Mouse (Mus musculus): ENCODE data around the gene Snai3. TPM values are rescaled to one million over a fixed set of nuclear protein-coding genes. Genes with fewer than 3 reads are reported as not detected.

Gene Snai3
- polyA plus RNA-seq, 1 experiment from 2014 or later, result 0.34 TPM

GRCm38 (mm10) chr8:122463651-122464640, 3.4 kb upstream of the Snai3 start:
- 53% methylated on average over 12 of the region's 12 CpGs for WGBS
- H3K27ac ChIP-seq (replicated peaks; ENCODE audit: low read depth, low read length), result no peak overlapping the region

GRCm38 (mm10) chr8:122462510-122462909, 2.0 kb upstream of the Snai3 start:
- H3K4me1 ChIP-seq (ENCODE audit: control insufficient read depth, insufficient read depth, low read length), result peaks cover 8% of the 10 kb centered on the region

More at GRCm38 (mm10) chr8:122463651-122464640, 3.4 kb upstream of the Snai3 start:
- Histone ChIP-seq H3K4me2 (ENCODE audit: low read depth, low read length) (no peak overlapping the region), H3K4me1 (ENCODE audit: control insufficient read depth, insufficient read depth, low read length) (peaks cover 8% of the 10 kb centered on the region), H3K27me3 (ENCODE audit: control insufficient read depth, insufficient read depth, low read length) (peaks cover 19% of the 10 kb centered on the region), H3K9ac (replicated peaks; ENCODE audit: low read length) (no peak overlapping the region), H3K4me3 (ENCODE audit: low read depth, low read length) (no peak overlapping the region), H3K9me3 (replicated peaks; ENCODE audit: control insufficient read depth, low read length) (no peaks in the 10 kb centered on the region), H3K36me3 (replicated peaks; ENCODE audit: control insufficient read depth, insufficient read depth, low read depth, low read length) (no peaks in the 10 kb centered on the region; the same call in 1 of the 2 replicates)
- ATAC-seq (replicated peaks; ENCODE audit: insufficient number of reproducible peaks, low FRiP score, low TSS enrichment, low read depth) (no peak), DNase-seq (ENCODE audit: low spot score) (no peak)

GRCm38 (mm10) chr8:122461473-122462148, 1.1 kb upstream of the Snai3 start:
- peaks cover 8% of the 10 kb centered on the region for H3K4me1 ChIP-seq (ENCODE audit: control insufficient read depth, insufficient read depth, low read length)
- no peak for ATAC-seq (replicated peaks; ENCODE audit: insufficient number of reproducible peaks, low FRiP score, low TSS enrichment, low read depth)

More at GRCm38 (mm10) chr8:122462510-122462909, 2.0 kb upstream of the Snai3 start:
- Histone ChIP-seq H3K4me3 (ENCODE audit: low read depth, low read length) (no peak overlapping the region), H3K9ac (replicated peaks; ENCODE audit: low read length) (no peak overlapping the region), H3K27ac (replicated peaks; ENCODE audit: low read depth, low read length) (no peak overlapping the region), H3K4me2 (ENCODE audit: low read depth, low read length) (no peak overlapping the region), H3K36me3 (replicated peaks; ENCODE audit: control insufficient read depth, insufficient read depth, low read depth, low read length) (no peaks in the 10 kb centered on the region), H3K9me3 (replicated peaks; ENCODE audit: control insufficient read depth, low read length) (no peaks in the 10 kb centered on the region), H3K27me3 (ENCODE audit: control insufficient read depth, insufficient read depth, low read length) (peaks cover 19% of the 10 kb centered on the region)
- no peak for DNase-seq (ENCODE audit: low spot score)
- ATAC-seq (replicated peaks; ENCODE audit: insufficient number of reproducible peaks, low FRiP score, low TSS enrichment, low read depth), result no peak
- WGBS, result 74% methylated on average over 8 of the region's 8 CpGs

DNA sequence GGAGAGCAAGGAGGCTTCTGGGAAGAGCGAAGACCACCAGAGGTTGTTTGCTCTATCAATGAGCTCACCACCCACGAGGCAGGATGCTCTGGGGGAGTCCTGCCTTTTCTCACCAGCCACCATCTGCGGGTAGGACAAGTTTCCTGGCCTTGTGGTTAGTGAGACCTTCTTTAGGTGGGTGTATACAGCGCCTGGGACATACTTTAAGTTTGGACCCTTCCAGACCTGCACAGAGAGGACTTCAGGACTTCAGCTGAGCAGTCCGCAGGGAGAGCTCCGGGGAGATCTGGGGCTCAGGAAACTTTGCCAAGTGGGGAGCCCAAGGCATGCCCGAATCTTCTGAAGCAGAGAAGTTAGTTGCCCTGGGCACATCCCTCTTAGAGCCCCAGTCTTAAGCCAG, 543 bp downstream of the Snai3 start:
- Histone ChIP-seq H3K4me2 (ENCODE audit: low read depth, low read length) (no peak overlapping the region; the same call in 1 of the 2 replicates), H3K27me3 (ENCODE audit: control insufficient read depth, insufficient read depth, low read length) (peaks cover 19% of the 10 kb centered on the region), H3K9ac (replicated peaks; ENCODE audit: low read length) (no peak overlapping the region), H3K4me3 (ENCODE audit: low read depth, low read length) (peak overlapping the region; percentile 26), H3K36me3 (replicated peaks; ENCODE audit: control insufficient read depth, insufficient read depth, low read depth, low read length) (no peaks in the 10 kb centered on the region), H3K4me1 (ENCODE audit: control insufficient read depth, insufficient read depth, low read length) (peaks cover 8% of the 10 kb centered on the region), H3K27ac (replicated peaks; ENCODE audit: low read depth, low read length) (no peak overlapping the region), H3K9me3 (replicated peaks; ENCODE audit: control insufficient read depth, low read length) (no peaks in the 10 kb centered on the region)
- 21% methylated on average over 7 of the region's 7 CpGs for WGBS
- no peak for ATAC-seq (replicated peaks; ENCODE audit: insufficient number of reproducible peaks, low FRiP score, low TSS enrichment, low read depth)
- no peak for DNase-seq (ENCODE audit: low spot score)

More at GRCm38 (mm10) chr8:122461473-122462148, 1.1 kb upstream of the Snai3 start:
- no peak overlapping the region for H3K9ac ChIP-seq (replicated peaks; ENCODE audit: low read length)
- H3K4me3 ChIP-seq (ENCODE audit: low read depth, low read length), result no peak overlapping the region
- H3K4me2 ChIP-seq (ENCODE audit: low read depth, low read length), result no peak overlapping the region
- no peak for DNase-seq (ENCODE audit: low spot score)
- no peaks in the 10 kb centered on the region for H3K9me3 ChIP-seq (replicated peaks; ENCODE audit: control insufficient read depth, low read length)
- peaks cover 19% of the 10 kb centered on the region for H3K27me3 ChIP-seq (ENCODE audit: control insufficient read depth, insufficient read depth, low read length)
- WGBS, result 59% methylated on average over 11 of the region's 11 CpGs
- H3K36me3 ChIP-seq (replicated peaks; ENCODE audit: control insufficient read depth, insufficient read depth, low read depth, low read length), result no peaks in the 10 kb centered on the region
- no peak overlapping the region for H3K27ac ChIP-seq (replicated peaks; ENCODE audit: low read depth, low read length)

- Histone ChIP-seq H3K27ac (replicated peaks; ENCODE audit: low read depth, low read length) (no peak overlapping the region), H3K9ac (replicated peaks; ENCODE audit: low read length) (no peak overlapping the region), H3K36me3 (replicated peaks; ENCODE audit: control insufficient read depth, insufficient read depth, low read depth, low read length) (no peaks in the 10 kb centered on the region), H3K27me3 (ENCODE audit: control insufficient read depth, insufficient read depth, low read length) (peaks cover 19% of the 10 kb centered on the region), H3K4me1 (ENCODE audit: control insufficient read depth, insufficient read depth, low read length) (peaks cover 8% of the 10 kb centered on the region), H3K4me2 (ENCODE audit: low read depth, low read length) (no peak overlapping the region), H3K9me3 (replicated peaks; ENCODE audit: control insufficient read depth, low read length) (no peaks in the 10 kb centered on the region), H3K4me3 (ENCODE audit: low read depth, low read length) (no peak overlapping the region)
- WGBS, result 56% methylated on average over 6 of the region's 6 CpGs
- ATAC-seq (replicated peaks; ENCODE audit: insufficient number of reproducible peaks, low FRiP score, low TSS enrichment, low read depth), result no peak
- peak; percentile 27 for DNase-seq (ENCODE audit: low spot score)
Observed at GRCm38 (mm10) chr8:122459218-122459900, 1.2 kb downstream of the Snai3 start.

DNA sequence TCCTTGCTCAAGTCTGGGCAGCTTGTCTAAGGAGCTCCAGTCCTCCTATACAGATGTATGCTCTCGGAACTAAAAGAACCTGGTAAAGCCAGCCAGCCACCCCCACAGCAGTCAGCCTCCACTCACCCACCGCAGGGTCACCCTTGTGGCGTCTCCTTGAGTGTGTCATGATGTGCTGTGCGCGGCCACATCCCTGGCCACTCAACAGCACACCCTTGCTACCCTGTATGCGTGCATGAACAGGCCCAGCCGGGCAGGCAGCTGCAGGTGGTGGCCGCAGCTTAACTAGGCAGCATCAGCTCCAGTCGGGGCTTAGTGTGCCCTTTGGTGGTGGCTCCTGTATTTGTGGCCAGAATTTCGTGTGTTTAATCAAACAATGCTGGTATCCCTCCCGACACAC, 3.4 kb downstream of the Snai3 start:
- peaks cover 19% of the 10 kb centered on the region for H3K27me3 ChIP-seq (ENCODE audit: control insufficient read depth, insufficient read depth, low read length)
- ATAC-seq (replicated peaks; ENCODE audit: insufficient number of reproducible peaks, low FRiP score, low TSS enrichment, low read depth) (no peak), DNase-seq (ENCODE audit: low spot score) (no peak)
- H3K4me2 ChIP-seq (ENCODE audit: low read depth, low read length), result no peak overlapping the region
- H3K4me3 ChIP-seq (ENCODE audit: low read depth, low read length), result no peak overlapping the region
- H3K9me3 ChIP-seq (replicated peaks; ENCODE audit: control insufficient read depth, low read length), result no peaks in the 10 kb centered on the region
- 75% methylated on average over 11 of the region's 11 CpGs for WGBS
- no peak overlapping the region for H3K27ac ChIP-seq (replicated peaks; ENCODE audit: low read depth, low read length)
- no peaks in the 10 kb centered on the region for H3K36me3 ChIP-seq (replicated peaks; ENCODE audit: control insufficient read depth, insufficient read depth, low read depth, low read length)
- H3K4me1 ChIP-seq (ENCODE audit: control insufficient read depth, insufficient read depth, low read length), result peaks cover 8% of the 10 kb centered on the region
- no peak overlapping the region for H3K9ac ChIP-seq (replicated peaks; ENCODE audit: low read length)

DNA sequence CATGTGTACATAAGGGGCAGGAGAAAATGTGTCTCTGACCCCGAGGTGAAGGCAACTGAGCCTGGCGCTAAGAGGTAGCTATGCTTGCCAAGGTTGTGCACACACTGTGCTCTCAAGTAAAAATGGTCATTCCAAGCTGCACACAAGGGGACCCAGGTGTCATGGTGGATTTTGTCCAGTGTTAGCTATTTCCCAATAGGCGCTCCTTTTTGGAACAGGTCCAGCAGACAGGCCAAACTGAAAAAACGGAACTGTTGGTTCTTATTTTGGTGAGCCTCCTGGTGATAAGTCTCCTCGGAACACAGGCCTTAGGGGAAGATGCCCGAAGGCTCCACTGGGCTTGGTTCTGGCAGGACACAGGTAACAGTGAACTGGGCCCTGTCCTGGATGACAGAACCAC, 6.1 kb downstream of the Snai3 start:
- no peak overlapping the region for H3K9ac ChIP-seq (replicated peaks; ENCODE audit: low read length)
- ATAC-seq (replicated peaks; ENCODE audit: insufficient number of reproducible peaks, low FRiP score, low TSS enrichment, low read depth), result no peak
- H3K36me3 ChIP-seq (replicated peaks; ENCODE audit: control insufficient read depth, insufficient read depth, low read depth, low read length), result no peaks in the 10 kb centered on the region
- DNase-seq (ENCODE audit: low spot score), result no peak
- H3K4me1 ChIP-seq (ENCODE audit: control insufficient read depth, insufficient read depth, low read length), result no peaks in the 10 kb centered on the region
- H3K4me3 ChIP-seq (ENCODE audit: low read depth, low read length), result no peak overlapping the region
- no peaks in the 10 kb centered on the region for H3K9me3 ChIP-seq (replicated peaks; ENCODE audit: control insufficient read depth, low read length)
- no peak overlapping the region for H3K4me2 ChIP-seq (ENCODE audit: low read depth, low read length)
- H3K27me3 ChIP-seq (ENCODE audit: control insufficient read depth, insufficient read depth, low read length), result peaks cover under 1% of the 10 kb centered on the region
- WGBS, result 87% methylated on average over 6 of the region's 6 CpGs
- no peak overlapping the region for H3K27ac ChIP-seq (replicated peaks; ENCODE audit: low read depth, low read length)

Measured in embryonic facial prominence, embryonic 11.5 days (tissue).